ENCODE assay signal across 18 mouse cellular contexts in genomic region chr17:50803234-50803633, GRCm38 (mm10).
DNase-seq lines count a peak whose midpoint lies in the region; ATAC-seq and TF ChIP-seq lines count a peak whose summit lies in the region.
"Had no signal": no experiment of that assay in that cellular context is flagged by ENCODE, and none has a peak within 500 bp of the region (broad histone marks: within the 10 kb centered on the region; RNA-seq: fewer than 3 reads in every experiment).

No protein-coding gene starts in this region.

- no peaks in the 10 kb centered on the region for H3K36me3 ChIP-seq in forebrain, embryonic 14.5 days (ENCODE audit: control insufficient read depth, insufficient read depth, low read length)
- no peaks in the 10 kb centered on the region for H3K36me3 ChIP-seq in forebrain, embryonic 12.5 days (replicated peaks)
- H3K36me3 ChIP-seq in hindbrain, postnatal 0 days (ENCODE audit: insufficient read depth, low read length), result no peaks in the 10 kb centered on the region
- no peaks in the 10 kb centered on the region for H3K36me3 ChIP-seq in hindbrain, embryonic 14.5 days (replicated peaks; ENCODE audit: control insufficient read depth, insufficient read depth)
- no peaks in the 10 kb centered on the region for H3K36me3 ChIP-seq in midbrain, postnatal 0 days (ENCODE audit: insufficient read depth, low read length)
- H3K36me3 ChIP-seq in midbrain, embryonic 11.5 days (ENCODE audit: control insufficient read depth, insufficient read depth, low read length), result no peaks in the 10 kb centered on the region
- H3K36me3 ChIP-seq in forebrain, postnatal 0 days (ENCODE audit: insufficient read depth), result no peaks in the 10 kb centered on the region
- H3K36me3 ChIP-seq: embryonic facial prominence, embryonic 13.5 days; neural tube, embryonic 15.5 days had no signal

- peak; percentile 36 for DNase-seq in forebrain, embryonic 14.5 days (ENCODE audit: low spot score)
- DNase-seq in hindbrain, postnatal 0 days (ENCODE audit: low spot score), result peak; percentile 27
- DNase-seq in hindbrain, embryonic 14.5 days (ENCODE audit: low spot score), result no peak
- DNase-seq in midbrain, postnatal 0 days (ENCODE audit: low spot score), result peak; percentile 1
- DNase-seq in midbrain, embryonic 11.5 days (ENCODE audit: low spot score, missing footprints), result no peak
- DNase-seq in forebrain, postnatal 0 days, result peak; percentile 51
- no peak for DNase-seq in layer of hippocampus, adult 11-12 months (ENCODE audit: low spot score)
- DNase-seq: adrenal gland, postnatal 36 days; cerebellum, adult 9-10 months; layer of hippocampus, postnatal 36 days; spleen, adult 18-20 months had no signal

- TF ChIP-seq CTCF in hindbrain, postnatal 0 days (IDR thresholded peaks at IDR 0.05; ENCODE audit: low read depth), result no peak
- TF ChIP-seq CTCF in midbrain, postnatal 0 days (IDR thresholded peaks at IDR 0.05), result no peak
- no peak for TF ChIP-seq CTCF in forebrain, postnatal 0 days (IDR thresholded peaks at IDR 0.05; ENCODE audit: low read depth)

- H3K4me2 ChIP-seq in forebrain, embryonic 14.5 days (ENCODE audit: low read length), result no peak overlapping the region
- H3K4me2 ChIP-seq in forebrain, embryonic 12.5 days, result no peak overlapping the region
- no peak overlapping the region for H3K4me2 ChIP-seq in hindbrain, postnatal 0 days (ENCODE audit: low read depth, low read length)
- no peak overlapping the region for H3K4me2 ChIP-seq in hindbrain, embryonic 14.5 days (replicated peaks)
- no peak overlapping the region for H3K4me2 ChIP-seq in midbrain, postnatal 0 days (ENCODE audit: low read depth, low read length, poor library complexity, severe bottlenecking)
- H3K4me2 ChIP-seq in midbrain, embryonic 11.5 days, result no peak overlapping the region
- H3K4me2 ChIP-seq in forebrain, postnatal 0 days (ENCODE audit: low read depth), result peak overlapping the region; percentile 8; the same call in 1 of the 2 replicates
- H3K4me2 ChIP-seq: embryonic facial prominence, embryonic 13.5 days; heart, embryonic 13.5 days; liver, embryonic 12.5 days; neural tube, embryonic 15.5 days had no signal

- H3K9ac ChIP-seq in forebrain, embryonic 14.5 days (ENCODE audit: low read length), result no peak overlapping the region
- no peak overlapping the region for H3K9ac ChIP-seq in forebrain, embryonic 12.5 days
- no peak overlapping the region for H3K9ac ChIP-seq in hindbrain, postnatal 0 days (replicated peaks; ENCODE audit: low read length)
- H3K9ac ChIP-seq in hindbrain, embryonic 14.5 days, result no peak overlapping the region
- H3K9ac ChIP-seq in midbrain, postnatal 0 days (replicated peaks; ENCODE audit: low read length, poor library complexity, severe bottlenecking), result no peak overlapping the region
- no peak overlapping the region for H3K9ac ChIP-seq in midbrain, embryonic 11.5 days (ENCODE audit: low read length)
- no peak overlapping the region for H3K9ac ChIP-seq in forebrain, postnatal 0 days
- H3K9ac ChIP-seq: embryonic facial prominence, embryonic 13.5 days; heart, embryonic 13.5 days; liver, embryonic 12.5 days; neural tube, embryonic 15.5 days had no signal

- no peak overlapping the region for H3K27ac ChIP-seq in forebrain, embryonic 14.5 days (ENCODE audit: low read depth, low read length)
- no peak overlapping the region for H3K27ac ChIP-seq in forebrain, embryonic 12.5 days
- no peak overlapping the region for H3K27ac ChIP-seq in hindbrain, postnatal 0 days
- H3K27ac ChIP-seq in hindbrain, embryonic 14.5 days, result no peak overlapping the region
- H3K27ac ChIP-seq in midbrain, postnatal 0 days (ENCODE audit: low read depth, low read length), result no peak overlapping the region
- H3K27ac ChIP-seq in midbrain, embryonic 11.5 days (ENCODE audit: low read depth, low read length), result no peak overlapping the region
- no peak overlapping the region for H3K27ac ChIP-seq in forebrain, postnatal 0 days (ENCODE audit: low read depth, low read length)
- H3K27ac ChIP-seq: embryonic facial prominence, embryonic 13.5 days; heart, embryonic 13.5 days; liver, embryonic 12.5 days; neural tube, embryonic 15.5 days had no signal

- peaks cover 2% of the 10 kb centered on the region; the same call in 1 of the 2 replicates for H3K4me1 ChIP-seq in forebrain, embryonic 14.5 days (ENCODE audit: control insufficient read depth, insufficient read depth, low read length)
- peaks cover 3% of the 10 kb centered on the region for H3K4me1 ChIP-seq in forebrain, embryonic 12.5 days
- no peaks in the 10 kb centered on the region for H3K4me1 ChIP-seq in hindbrain, postnatal 0 days (ENCODE audit: insufficient read depth, low read length)
- H3K4me1 ChIP-seq in hindbrain, embryonic 14.5 days (replicated peaks; ENCODE audit: control insufficient read depth, insufficient read depth, low read length), result no peaks in the 10 kb centered on the region
- H3K4me1 ChIP-seq in midbrain, postnatal 0 days (ENCODE audit: insufficient read depth, low read length), result no peaks in the 10 kb centered on the region
- no peaks in the 10 kb centered on the region for H3K4me1 ChIP-seq in midbrain, embryonic 11.5 days (ENCODE audit: control insufficient read depth, insufficient read depth, low read length)
- no peaks in the 10 kb centered on the region for H3K4me1 ChIP-seq in forebrain, postnatal 0 days (ENCODE audit: insufficient read depth)
- H3K4me1 ChIP-seq: embryonic facial prominence, embryonic 13.5 days; liver, embryonic 12.5 days; neural tube, embryonic 15.5 days had no signal

- no peak overlapping the region for H3K4me3 ChIP-seq in forebrain, embryonic 14.5 days (ENCODE audit: low read depth, low read length)
- no peak overlapping the region for H3K4me3 ChIP-seq in forebrain, embryonic 12.5 days (replicated peaks)
- H3K4me3 ChIP-seq in hindbrain, postnatal 0 days (ENCODE audit: low read length), result no peak overlapping the region
- no peak overlapping the region for H3K4me3 ChIP-seq in hindbrain, embryonic 14.5 days (replicated peaks; ENCODE audit: low read length)
- no peak overlapping the region for H3K4me3 ChIP-seq in midbrain, postnatal 0 days (ENCODE audit: low read depth, low read length)
- no peak overlapping the region for H3K4me3 ChIP-seq in midbrain, embryonic 11.5 days (ENCODE audit: low read depth, low read length)
- no peak overlapping the region for H3K4me3 ChIP-seq in forebrain, postnatal 0 days (ENCODE audit: low read depth, low read length)
- H3K4me3 ChIP-seq: embryonic facial prominence, embryonic 13.5 days; heart, embryonic 13.5 days; liver, embryonic 12.5 days; myocyte; neural tube, embryonic 15.5 days had no signal

- no peaks in the 10 kb centered on the region for H3K27me3 ChIP-seq in forebrain, embryonic 14.5 days (replicated peaks; ENCODE audit: control insufficient read depth, insufficient read depth, low read length)
- H3K27me3 ChIP-seq in forebrain, embryonic 12.5 days, result no peaks in the 10 kb centered on the region
- no peaks in the 10 kb centered on the region for H3K27me3 ChIP-seq in hindbrain, postnatal 0 days (ENCODE audit: insufficient read depth, low read length)
- H3K27me3 ChIP-seq in hindbrain, embryonic 14.5 days (ENCODE audit: control insufficient read depth, insufficient read depth, low read length), result no peaks in the 10 kb centered on the region
- H3K27me3 ChIP-seq in midbrain, postnatal 0 days (ENCODE audit: insufficient read depth, low read length), result no peaks in the 10 kb centered on the region
- no peaks in the 10 kb centered on the region for H3K27me3 ChIP-seq in midbrain, embryonic 11.5 days (ENCODE audit: control insufficient read depth, insufficient read depth, low read length)
- H3K27me3 ChIP-seq in forebrain, postnatal 0 days (ENCODE audit: insufficient read depth, low read length), result no peaks in the 10 kb centered on the region
- H3K27me3 ChIP-seq: embryonic facial prominence, embryonic 13.5 days; heart, embryonic 13.5 days; liver, embryonic 12.5 days; neural tube, embryonic 15.5 days had no signal

- no peaks in the 10 kb centered on the region for H3K9me3 ChIP-seq in forebrain, embryonic 14.5 days (replicated peaks; ENCODE audit: control insufficient read depth, low read length)
- no peaks in the 10 kb centered on the region for H3K9me3 ChIP-seq in forebrain, embryonic 12.5 days
- H3K9me3 ChIP-seq in hindbrain, postnatal 0 days (ENCODE audit: low read length), result no peaks in the 10 kb centered on the region
- no peaks in the 10 kb centered on the region for H3K9me3 ChIP-seq in hindbrain, embryonic 14.5 days (ENCODE audit: control insufficient read depth, low read length)
- H3K9me3 ChIP-seq in midbrain, postnatal 0 days (ENCODE audit: low read length), result no peaks in the 10 kb centered on the region
- H3K9me3 ChIP-seq in midbrain, embryonic 11.5 days (ENCODE audit: control insufficient read depth, low read length), result no peaks in the 10 kb centered on the region
- H3K9me3 ChIP-seq in forebrain, postnatal 0 days (ENCODE audit: low read length), result no peaks in the 10 kb centered on the region
- H3K9me3 ChIP-seq: embryonic facial prominence, embryonic 13.5 days; heart, embryonic 13.5 days; liver, embryonic 12.5 days; neural tube, embryonic 15.5 days had no signal

- ATAC-seq in forebrain, embryonic 14.5 days, result no peak
- ATAC-seq in forebrain, embryonic 12.5 days (ENCODE audit: low FRiP score), result no peak
- no peak for ATAC-seq in hindbrain, postnatal 0 days
- no peak for ATAC-seq in hindbrain, embryonic 14.5 days (ENCODE audit: low FRiP score)
- ATAC-seq in midbrain, postnatal 0 days (ENCODE audit: low FRiP score), result no peak
- no peak for ATAC-seq in midbrain, embryonic 11.5 days (ENCODE audit: low FRiP score)
- ATAC-seq in forebrain, postnatal 0 days, result peak; percentile 85
- ATAC-seq: intestine, embryonic 16.5 days; liver, embryonic 12.5 days had no signal

- 32% methylated on average over 6 of the region's 6 CpGs for WGBS in forebrain, embryonic 14.5 days
- WGBS in forebrain, embryonic 12.5 days, result 69% methylated on average over 6 of the region's 6 CpGs
- whole genome bisulfite sequencing in hindbrain, postnatal 0 days, result 30% methylated on average over 6 of the region's 6 CpGs
- 57% methylated on average over 6 of the region's 6 CpGs for WGBS in hindbrain, embryonic 14.5 days
- 32% methylated on average over 6 of the region's 6 CpGs for WGBS in midbrain, postnatal 0 days
- WGBS in midbrain, embryonic 11.5 days, result 74% methylated on average over 6 of the region's 6 CpGs
- WGBS in forebrain, postnatal 0 days, result 27% methylated on average over 6 of the region's 6 CpGs

Comparison
In these comparisons a context has a peak if more than half of its experiments do, and no peak if none do; other contexts are left out.
1. DNase-seq: peak in forebrain, embryonic 14.5 days (single experiment), hindbrain, postnatal 0 days (single experiment), midbrain, postnatal 0 days (single experiment) and forebrain, postnatal 0 days (single experiment); none in hindbrain, embryonic 14.5 days (single experiment), midbrain, embryonic 11.5 days (single experiment) and layer of hippocampus, adult 11-12 months (single experiment).